ENCODE assay signal across 9 mouse cellular contexts in the genomic region with DNA sequence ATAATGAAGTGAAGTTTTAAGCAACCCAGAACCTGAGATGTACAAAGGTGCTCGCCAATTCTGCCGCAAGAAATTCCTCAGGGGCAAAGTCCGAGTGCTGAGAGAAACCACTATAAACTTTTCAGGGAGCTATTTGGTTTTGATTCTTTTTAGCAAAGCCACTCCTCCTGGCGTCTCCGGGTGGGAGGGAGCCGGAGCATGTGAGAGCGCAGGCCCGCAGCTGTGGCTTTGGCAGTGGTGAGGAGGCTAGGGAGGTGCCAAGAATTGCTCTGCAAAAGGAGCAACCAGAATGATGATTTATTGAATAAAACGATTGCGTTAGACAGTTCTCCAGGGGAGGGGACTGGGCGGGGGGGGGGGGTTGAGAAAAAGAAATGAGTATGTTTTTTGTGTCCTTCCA.
A peak's percentile ranks its signal among the peaks of the same experiment; 100 is the strongest.
DNase-seq lines count a peak whose midpoint lies in the region; ATAC-seq and TF ChIP-seq lines count a peak whose summit lies in the region.
"Had no signal": no experiment of that assay in that cellular context is flagged by ENCODE, and none has a peak within 500 bp of the region (broad histone marks: within the 10 kb centered on the region; RNA-seq: fewer than 3 reads in every experiment).

No protein-coding gene starts in this region.

- no peaks in the 10 kb centered on the region for H3K9me3 ChIP-seq in embryonic facial prominence, embryonic 13.5 days
- no peaks in the 10 kb centered on the region for H3K9me3 ChIP-seq in heart, embryonic 13.5 days
- no peaks in the 10 kb centered on the region for H3K9me3 ChIP-seq in kidney, embryonic 15.5 days (replicated peaks)
- no peaks in the 10 kb centered on the region for H3K9me3 ChIP-seq in lung, embryonic 14.5 days (ENCODE audit: low read depth, low read length)
- H3K9me3 ChIP-seq: G1E had no signal

- H3K4me3 ChIP-seq in lung, adult 2 months (replicated peaks; ENCODE audit: extremely low read depth, low read depth, low read length): no peak overlapping the region
- H3K4me3 ChIP-seq in embryonic facial prominence, embryonic 13.5 days: 0 out of 2 replicates have a peak overlapping the region, but pooled peaks have one; percentile 16
- H3K4me3 ChIP-seq in heart, embryonic 13.5 days: no peak overlapping the region
- H3K4me3 ChIP-seq in kidney, embryonic 15.5 days (replicated peaks): no peak overlapping the region
- H3K4me3 ChIP-seq in lung, embryonic 14.5 days (ENCODE audit: low read depth, low read length): no peak overlapping the region

- no peak for TF ChIP-seq POLR2A in lung, adult 2 months (IDR thresholded peaks at IDR 0.05; ENCODE audit: borderline replicate concordance, extremely low read depth, low read depth, low read length)

- no peaks in the 10 kb centered on the region for H3K4me1 ChIP-seq in lung, adult 2 months (ENCODE audit: control insufficient read depth, insufficient read depth, low read length)
- peaks cover 15% of the 10 kb centered on the region for H3K4me1 ChIP-seq in embryonic facial prominence, embryonic 13.5 days
- H3K4me1 ChIP-seq in heart, embryonic 13.5 days: 0 out of 2 replicates have a peak, but pooled peaks cover 3% of the 10 kb centered on the region
- H3K4me1 ChIP-seq in kidney, embryonic 15.5 days: peaks cover 17% of the 10 kb centered on the region; the same call in 1 of the 2 replicates
- H3K4me1 ChIP-seq in lung, embryonic 14.5 days (ENCODE audit: insufficient read depth): no peaks in the 10 kb centered on the region

- H3K27ac ChIP-seq in embryonic facial prominence, embryonic 13.5 days: 0 out of 2 replicates have a peak overlapping the region, but pooled peaks have one; percentile 23
- H3K27ac ChIP-seq in heart, embryonic 13.5 days (replicated peaks): no peak overlapping the region
- H3K27ac ChIP-seq in kidney, embryonic 15.5 days: no peak overlapping the region
- H3K27ac ChIP-seq in lung, embryonic 14.5 days (ENCODE audit: low read depth): peak overlapping the region; percentile 67; the same call in 1 of the 2 replicates

- H3K27me3 ChIP-seq in embryonic facial prominence, embryonic 13.5 days: no peaks in the 10 kb centered on the region
- H3K27me3 ChIP-seq in heart, embryonic 13.5 days (replicated peaks): 0 out of 2 replicates have a peak, but pooled peaks cover 7% of the 10 kb centered on the region
- H3K27me3 ChIP-seq in kidney, embryonic 15.5 days: no peaks in the 10 kb centered on the region
- H3K27me3 ChIP-seq in lung, embryonic 14.5 days (ENCODE audit: insufficient read depth, low read length): no peaks in the 10 kb centered on the region

- WGBS in lung, adult 2 months: 35% methylated on average over 11 of the region's 11 CpGs
- WGBS in embryonic facial prominence, embryonic 13.5 days: 10% methylated on average over 11 of the region's 11 CpGs
- 35% methylated on average over 11 of the region's 11 CpGs for WGBS in heart, embryonic 13.5 days
- 24% methylated on average over 11 of the region's 11 CpGs for WGBS in kidney, embryonic 15.5 days
- WGBS in lung, embryonic 14.5 days: 17% methylated on average over 11 of the region's 11 CpGs

- ATAC-seq in embryonic facial prominence, embryonic 13.5 days (ENCODE audit: insufficient number of reproducible peaks, insufficient read depth, low FRiP score, low TSS enrichment, low read depth): peak; percentile 67; the same call in 1 of the 2 replicates
- no peak for ATAC-seq in heart, embryonic 13.5 days (ENCODE audit: extremely low read depth, insufficient number of reproducible peaks, low FRiP score, low TSS enrichment)
- ATAC-seq in kidney, embryonic 15.5 days (replicated peaks; ENCODE audit: low FRiP score): peak; percentile 78
- peak; percentile 94 for ATAC-seq in lung, embryonic 14.5 days (ENCODE audit: insufficient read depth)
- no peak for ATAC-seq in granulocyte monocyte progenitor cell, adult 5-6 weeks (replicated peaks; ENCODE audit: poor library complexity, severe bottlenecking)

- DNase-seq in lung, adult 18-20 months: peak; percentile 54 to 64
- no peak for DNase-seq in lung, adult 2 months
- DNase-seq in lung, embryonic 14.5 days: peak; percentile 92
- DNase-seq in right cerebral cortex, adult 18-20 months: peak; percentile 77

- H3K36me3 ChIP-seq in embryonic facial prominence, embryonic 13.5 days: no peaks in the 10 kb centered on the region
- no peaks in the 10 kb centered on the region for H3K36me3 ChIP-seq in heart, embryonic 13.5 days
- no peaks in the 10 kb centered on the region for H3K36me3 ChIP-seq in kidney, embryonic 15.5 days
- no peaks in the 10 kb centered on the region for H3K36me3 ChIP-seq in lung, embryonic 14.5 days (ENCODE audit: insufficient read depth)
- H3K36me3 ChIP-seq: G1E had no signal

- peak overlapping the region; percentile 47 for H3K4me2 ChIP-seq in embryonic facial prominence, embryonic 13.5 days
- H3K4me2 ChIP-seq in heart, embryonic 13.5 days: peak overlapping the region; percentile 24; the same call in 1 of the 2 replicates
- peak overlapping the region; percentile 38; the same call in 1 of the 2 replicates for H3K4me2 ChIP-seq in kidney, embryonic 15.5 days
- peak overlapping the region; percentile 46 for H3K4me2 ChIP-seq in lung, embryonic 14.5 days

- TF ChIP-seq CTCF in lung, adult 2 months (IDR thresholded peaks at IDR 0.05; ENCODE audit: insufficient read depth, low read length): no peak
- TF ChIP-seq CTCF in lung, embryonic 14.5 days (IDR thresholded peaks at IDR 0.05; ENCODE audit: low read depth): no peak

- no peak overlapping the region for H3K9ac ChIP-seq in embryonic facial prominence, embryonic 13.5 days
- H3K9ac ChIP-seq in heart, embryonic 13.5 days: no peak overlapping the region
- H3K9ac ChIP-seq in kidney, embryonic 15.5 days: no peak overlapping the region
- H3K9ac ChIP-seq in lung, embryonic 14.5 days: no peak overlapping the region

Comparison
In these comparisons a context has a peak if more than half of its experiments do, and no peak if none do; other contexts are left out.
1. ATAC-seq: peak in embryonic facial prominence, embryonic 13.5 days (single experiment), kidney, embryonic 15.5 days (single experiment) and lung, embryonic 14.5 days (single experiment); none in heart, embryonic 13.5 days (single experiment) and granulocyte monocyte progenitor cell, adult 5-6 weeks (single experiment).
2. H3K27ac ChIP-seq: peak in embryonic facial prominence, embryonic 13.5 days (single experiment) and lung, embryonic 14.5 days (single experiment); none in heart, embryonic 13.5 days (single experiment) and kidney, embryonic 15.5 days (single experiment).
3. Peak in every context shown above with its lines, with median percentiles within 50 percentile points of each other: H3K4me2 ChIP-seq.